Mouse (Mus musculus) stomach, postnatal 0 days (tissue): Measurements from ENCODE around the gene Psip1.

ENCODE experiments used
- CTCF ChIP-seq: IDR thresholded peaks from 2 replicates; pipeline ENCODE4 v1.5.1; 2016; ENCODE audit warnings: antibody characterized with exemption, low read depth, mild to moderate bottlenecking, moderate library complexity
- EP300 ChIP-seq: optimal IDR thresholded peaks from 2 replicates; pipeline ENCODE3; 2016; ENCODE audit warnings: antibody characterized with exemption

GRCm38 (mm10) chr4:83524843-83525689 is 38.8 kb upstream of the Psip1 start, which contains the start of gene Ccdc171:
- TF ChIP-seq CTCF (peak; percentile 11; the same call in 1 of the 2 replicates), EP300 (no peak)
